In genomic region chr10:95515293-95515931, GRCm38 (mm10) we compare ENCODE assay signal across 8 mouse cellular contexts. TPM values are rescaled to one million over a fixed set of nuclear protein-coding genes. Genes with fewer than 3 reads are reported as not detected.
DNase-seq lines count a peak whose midpoint lies in the region; ATAC-seq and TF ChIP-seq lines count a peak whose summit lies in the region.

No protein-coding gene starts in this region.

- no peaks in the 10 kb centered on the region for H3K27me3 ChIP-seq in lung, postnatal 0 days (replicated peaks; ENCODE audit: insufficient read depth, low read length)

- H3K4me2 ChIP-seq in lung, postnatal 0 days (replicated peaks; ENCODE audit: low read depth, low read length): peak overlapping the region; percentile 74

- 0 out of 2 replicates have a peak, but pooled peaks have one; percentile 14 for TF ChIP-seq CTCF in lung, postnatal 0 days (IDR thresholded peaks at IDR 0.05)

- TF ChIP-seq EP300 in lung, postnatal 0 days (IDR thresholded peaks at IDR 0.05): no peak

- H3K36me3 ChIP-seq in lung, postnatal 0 days (ENCODE audit: insufficient read depth, low read length): no peaks in the 10 kb centered on the region

- peaks cover under 1% of the 10 kb centered on the region; the same call in 1 of the 2 replicates for H3K4me1 ChIP-seq in lung, postnatal 0 days (ENCODE audit: insufficient read depth, low read depth, low read length)

- H3K4me3 ChIP-seq in lung, postnatal 0 days (ENCODE audit: low read depth, low read length): peak overlapping the region; percentile 90

- WGBS in lung, postnatal 0 days: under 1% methylated on average over 54 of the region's 80 CpGs

- peak; percentile 36 for DNase-seq in kidney, adult 11 months
- DNase-seq in kidney, adult 18-20 months: no peak
- peak; percentile 44 for DNase-seq in ZHBTc4 (ENCODE audit: low read depth, low spot score)
- peak; percentile 11 for DNase-seq in embryo, embryonic 11.5 days (ENCODE audit: low read depth, low spot score)
- DNase-seq in gastrocnemius, postnatal 4 days (ENCODE audit: low spot score in 2 of 2): peak; percentile 28 to 63
- DNase-seq in kidney, adult 9 months: peak; percentile 47
- peak; percentile 59 for DNase-seq in lung, postnatal 0 days (ENCODE audit: low spot score)
- peak; percentile 68 for DNase-seq in spleen, adult 12 weeks (ENCODE audit: low spot score)

- H3K9me3 ChIP-seq in lung, postnatal 0 days (ENCODE audit: low read length): no peaks in the 10 kb centered on the region

- peak; percentile 46 for ATAC-seq in lung, postnatal 0 days

- peak overlapping the region; percentile 98 for H3K27ac ChIP-seq in lung, postnatal 0 days (ENCODE audit: low read length)

- H3K9ac ChIP-seq in lung, postnatal 0 days (replicated peaks; ENCODE audit: low read depth): peak overlapping the region; percentile 93

RNA-seq across cellular contexts. Expression of gene Ube2n, which starts 0.5 kb away (rescaled TPM):
- 100 to 1,000 TPM; 127 to 128 TPM for total RNA-seq in gastrocnemius, postnatal 4 days (2021)
- polyA plus RNA-seq in lung, postnatal 0 days (2015; fragmentation: Nextera tagmentation; extraction: Ambion mirVana): 179 and 189 TPM in 2 replicates

RNA-seq across cellular contexts. Expression of gene Mrpl42, which starts 13.7 kb away (rescaled TPM):
- 100 to 1,000 TPM; 155 to 161 TPM for total RNA-seq in gastrocnemius, postnatal 4 days (2021)
- polyA plus RNA-seq in lung, postnatal 0 days (2015; fragmentation: Nextera tagmentation; extraction: Ambion mirVana): 159 and 163 TPM in 2 replicates

RNA-seq across cellular contexts. Expression of gene Nudt4, which starts 48.5 kb away (rescaled TPM):
- 100 to 1,000 TPM; 213 to 216 TPM for total RNA-seq in gastrocnemius, postnatal 4 days (2021)
- polyA plus RNA-seq in lung, postnatal 0 days (2015; fragmentation: Nextera tagmentation; extraction: Ambion mirVana): 50.3 and 53.9 TPM in 2 replicates
